Mouse (Mus musculus) ES-Bruce4 (cell line): ENCODE data around the gene Col5a1.

Experiments used
- CTCF ChIP-seq: IDR thresholded peaks from one replicate; pipeline ENCODE4 v1.8.1; 2011; ENCODE audit warnings: low read depth, low read length
- EP300 ChIP-seq: IDR thresholded peaks from 2 replicates; pipeline ENCODE4 v1.6.1; 2011; ENCODE audit warnings: low read depth, low read length; ENCODE audit not compliant: insufficient read depth
- POLR2A ChIP-seq: IDR thresholded peaks from one replicate; pipeline ENCODE4 v1.8.1; 2011; ENCODE audit warnings: low read length; ENCODE audit not compliant: insufficient read depth

GRCm38 (mm10) chr2:27864491-27865365 lies 21.5 kb upstream of the Col5a1 start:
- TF ChIP-seq CTCF (no peak), POLR2A (no peak), EP300 (no peak)
